Mouse (Mus musculus): Measurements from ENCODE around the gene Fto. TPM values are rescaled to one million over a fixed set of nuclear protein-coding genes. Genes with fewer than 3 reads are reported as not detected.

Gene Fto
- 10 to 100 TPM; 79.7 to 83.3 TPM for total RNA-seq (2021)

DNA sequence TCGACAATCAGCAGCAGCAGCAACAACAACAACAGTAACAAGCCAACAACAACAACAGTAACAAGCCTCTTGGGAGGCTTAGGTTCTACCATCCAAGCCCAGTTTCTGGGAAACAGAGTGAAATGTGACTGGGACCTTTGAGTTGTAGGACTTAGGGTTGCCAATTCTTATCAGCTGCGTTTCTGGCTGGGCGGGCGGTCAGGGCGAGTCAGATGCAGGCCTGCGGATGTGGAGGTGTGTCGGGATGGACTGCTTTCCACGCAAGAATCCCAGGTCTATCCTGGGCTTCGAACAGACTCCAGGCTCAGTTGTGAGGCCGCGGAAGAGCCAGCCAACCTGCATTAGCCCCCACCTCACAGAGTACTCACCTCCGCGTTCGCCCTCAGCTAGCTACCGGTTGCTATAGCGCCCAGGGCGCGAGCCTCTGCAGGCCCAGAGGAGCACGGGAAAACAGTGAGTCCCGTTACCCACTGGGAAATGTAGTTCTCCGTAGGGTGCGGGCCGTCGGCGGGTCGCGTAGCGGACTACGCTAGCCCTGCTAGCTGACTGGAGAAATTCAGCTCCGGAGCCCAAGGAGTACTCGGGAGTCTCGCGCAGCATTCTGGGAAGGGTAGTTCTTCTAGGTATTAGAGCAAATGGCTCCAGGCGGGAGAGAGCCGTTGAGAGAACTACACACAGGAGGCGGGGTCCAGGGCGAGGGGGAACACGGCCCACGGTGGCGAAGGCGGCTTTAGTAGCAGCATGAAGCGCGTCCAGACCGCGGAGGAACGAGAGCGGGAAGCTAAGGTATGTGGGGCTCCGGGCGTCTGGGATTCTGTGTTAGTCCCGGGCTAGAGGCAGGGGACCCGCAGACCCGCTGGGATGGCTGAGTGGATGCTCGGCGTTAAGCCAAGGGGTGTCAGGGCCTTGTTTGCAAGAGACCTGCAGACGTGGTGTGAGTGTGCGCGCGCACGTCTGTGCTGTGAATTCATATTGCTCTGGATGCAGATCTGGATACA lies at the start of gene Fto, which contains the start of gene Rpgrip1l:
Gene Fto, plus strand, starts transcription at position 691 of the 998 bp plus-strand sequence.
Gene Rpgrip1l, minus strand, starts transcription at position 428 of the 998 bp plus-strand sequence.
- intact Hi-C loops (cut with DNase I), result loop anchor here (5.0 kb wide), 1 partner anchor 1054 kb away; no protein-coding TSS in a partner anchor

DNA sequence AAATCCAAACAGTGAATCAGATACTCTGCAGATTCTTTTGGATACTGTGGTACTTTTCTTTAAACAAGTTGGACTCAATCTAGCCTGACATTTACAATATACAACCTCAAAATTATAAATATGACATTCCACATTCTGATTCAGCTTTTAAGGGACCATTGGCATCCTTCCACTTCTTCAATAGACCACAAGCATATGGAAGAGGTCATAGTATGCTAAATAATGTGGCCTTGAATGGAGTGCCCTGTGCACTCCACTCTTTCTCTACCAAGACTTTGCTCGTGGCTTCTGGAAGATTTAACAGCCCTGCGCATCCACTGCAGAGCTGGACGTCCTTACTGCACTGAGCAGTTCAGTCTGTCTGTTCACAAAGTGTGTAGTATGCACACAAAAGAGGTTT lies 49.4 kb upstream of the Fto start:
- no peak for DNase-seq
- intact Hi-C loops (cut with DNase I), result no loop called here

More for the DNA sequence above, at the start of gene Fto, which contains the start of gene Rpgrip1l:
- peak; percentile 97 to 99 for DNase-seq

DNA sequence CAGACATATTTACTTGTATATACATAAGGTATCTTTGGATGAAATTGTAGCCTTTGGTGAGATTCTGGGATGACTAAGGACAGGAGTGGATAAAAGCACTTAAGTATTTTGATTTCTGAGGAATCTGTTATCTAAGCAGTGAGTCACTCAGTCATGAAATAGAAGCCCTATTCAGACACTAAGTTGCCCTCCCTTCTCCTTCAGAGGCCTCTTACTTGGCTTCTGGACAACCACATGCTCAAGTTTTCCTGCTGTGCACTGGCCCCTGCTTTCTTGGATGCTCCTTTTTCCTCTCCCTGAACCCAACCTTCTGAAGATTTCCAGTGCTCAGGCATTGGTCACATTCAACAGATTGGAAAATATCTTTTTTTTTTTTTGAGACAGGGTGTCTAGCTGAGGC lies 48.8 kb upstream of the Fto start:
- intact Hi-C loops (cut with DNase I), result no loop called here
- DNase-seq, result no peak

DNA sequence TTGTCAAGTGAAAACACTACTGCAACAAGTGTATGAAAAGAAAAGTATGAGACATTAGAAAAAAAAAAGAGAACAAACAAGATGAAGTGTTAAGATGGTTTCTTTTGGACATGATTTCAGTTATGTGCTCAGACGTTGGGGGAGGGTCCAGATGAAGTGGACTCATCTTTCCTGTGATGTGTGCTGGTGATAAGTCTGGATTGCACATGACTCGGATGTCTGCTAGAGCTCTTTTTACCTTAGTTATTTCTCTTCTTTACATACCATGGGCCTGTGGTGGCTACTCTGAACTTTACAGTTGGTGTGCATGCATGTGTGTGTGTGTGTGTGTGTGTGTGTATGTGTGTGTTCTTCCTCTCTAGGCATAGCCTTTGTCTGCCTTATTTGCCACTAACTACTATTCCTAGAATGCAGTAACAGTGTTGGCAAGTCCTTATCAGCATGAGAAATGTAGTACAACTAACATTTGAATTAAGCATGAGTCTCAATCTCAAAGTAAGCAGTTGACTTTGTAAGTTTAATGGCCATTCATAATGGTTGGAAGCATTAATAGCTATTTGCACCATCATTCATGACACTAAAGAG lies 43.9 kb upstream of the Fto start:
- intact Hi-C loops (cut with DNase I), result no loop called here
- DNase-seq, result no peak

DNA sequence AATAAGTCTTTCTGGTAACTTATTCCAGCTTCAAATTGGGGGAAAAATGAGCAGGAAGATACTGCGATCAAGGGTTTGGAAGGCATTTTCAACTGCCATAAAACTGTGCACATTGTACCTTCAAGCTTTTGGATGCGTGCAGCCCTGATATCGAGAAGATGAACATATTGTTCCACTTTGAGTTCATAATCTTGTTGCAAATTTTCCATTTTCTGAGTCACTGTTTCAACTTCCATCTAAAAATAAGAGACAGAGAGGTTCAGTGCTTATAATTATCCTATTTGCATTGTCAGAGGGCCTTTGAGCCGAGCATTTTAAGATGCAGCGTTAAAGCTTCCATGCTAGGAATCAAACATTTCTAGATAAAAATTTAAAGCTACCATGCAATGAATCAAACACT lies 39.8 kb upstream of the Fto start:
- no peak for DNase-seq
- intact Hi-C loops (cut with DNase I), result no loop called here

DNA sequence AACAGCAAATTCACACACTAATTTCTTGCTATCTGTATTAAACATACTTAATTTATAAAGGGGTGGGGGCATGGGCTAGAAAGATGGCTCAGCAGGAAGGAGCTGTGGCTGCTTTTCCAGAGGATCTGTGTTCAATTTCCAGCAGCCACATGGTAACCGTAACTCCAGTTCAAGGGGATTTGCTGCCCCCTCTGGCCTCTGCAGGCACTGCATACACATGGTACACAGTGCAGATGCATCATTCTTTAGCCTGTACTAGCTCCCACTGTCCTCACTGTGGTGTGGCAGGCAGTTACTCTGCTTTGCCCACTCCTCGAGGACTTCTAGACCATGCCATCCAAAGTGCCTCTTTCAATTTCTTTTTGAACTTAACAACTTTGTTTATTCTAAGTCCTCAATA lies 37.0 kb upstream of the Fto start:
- intact Hi-C loops (cut with DNase I), result no loop called here
- no peak for DNase-seq

DNA sequence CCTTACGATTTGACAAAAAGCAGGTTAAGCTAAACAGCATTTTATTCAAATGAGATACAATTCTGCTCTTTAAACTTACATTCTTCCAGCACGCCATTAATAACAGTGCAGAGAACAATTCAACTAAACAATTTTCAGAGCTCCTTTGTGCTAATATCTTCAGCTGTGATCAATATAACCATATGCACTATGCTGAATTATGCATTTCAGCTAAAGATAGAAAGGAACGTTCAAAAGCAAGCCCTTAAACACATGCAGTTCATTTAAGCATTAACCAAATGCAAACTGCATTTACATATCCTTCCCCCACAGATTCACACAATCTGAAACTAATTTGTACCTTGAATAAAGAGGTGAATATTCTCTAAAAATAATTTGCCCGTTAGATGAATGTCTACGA lies 35.3 kb upstream of the Fto start:
- no peak for DNase-seq
- intact Hi-C loops (cut with DNase I), result no loop called here

DNA sequence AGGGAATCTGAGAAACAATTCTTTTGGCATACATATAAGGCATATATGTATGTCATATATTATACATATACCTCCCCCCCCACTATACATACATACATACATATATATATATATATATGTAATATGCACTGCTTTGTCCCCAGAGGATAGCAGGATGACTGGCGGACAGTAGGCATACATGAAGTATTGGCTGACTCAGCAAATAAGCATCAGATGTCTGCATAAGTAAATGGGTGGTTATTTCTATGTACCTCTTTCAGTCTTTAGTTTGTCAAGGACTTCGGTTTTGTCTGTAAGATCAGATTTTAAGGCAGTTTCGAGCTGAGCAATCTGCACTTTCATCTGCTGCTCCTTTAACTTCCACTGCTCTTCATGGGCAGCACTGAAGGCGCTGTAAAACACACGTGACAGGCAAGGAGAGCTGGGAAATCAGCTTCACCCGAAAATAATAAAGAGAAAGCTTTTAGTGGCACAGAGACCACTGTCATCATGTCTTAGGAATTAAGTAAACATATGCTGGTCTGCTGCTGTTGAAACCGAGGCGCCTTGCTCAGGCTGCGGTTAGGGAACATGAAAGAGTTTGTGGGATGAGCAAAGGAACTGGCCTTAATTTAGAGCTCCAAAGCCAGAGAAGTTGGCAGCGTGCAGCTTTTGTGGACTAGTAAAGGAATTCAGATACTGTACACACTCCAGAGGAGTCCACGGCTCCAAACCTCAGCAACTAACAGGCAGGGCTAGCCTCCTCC lies 32.7 kb upstream of the Fto start:
- intact Hi-C loops (cut with DNase I), result no loop called here
- DNase-seq, result peak; percentile 25 to 29

DNA sequence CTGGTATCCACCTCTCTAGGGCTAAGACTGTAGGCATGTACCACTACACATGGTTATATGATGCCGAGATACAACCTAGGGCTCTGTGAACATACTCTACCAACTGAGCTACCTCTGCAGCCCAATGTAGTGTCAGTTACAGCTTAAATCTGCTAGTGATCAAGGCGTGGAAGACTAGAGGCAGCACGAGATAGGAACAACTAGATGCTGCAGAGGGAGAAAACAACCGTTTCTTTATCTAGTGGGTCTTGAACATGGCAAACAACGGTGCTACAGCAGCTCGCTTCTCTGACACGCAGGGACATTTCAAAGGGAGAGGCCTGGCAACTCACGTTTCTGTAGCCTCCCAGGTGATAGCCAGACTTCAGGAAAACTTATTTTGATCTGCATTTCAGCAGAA lies 31.8 kb upstream of the Fto start:
- no peak for DNase-seq
- intact Hi-C loops (cut with DNase I), result no loop called here

DNA sequence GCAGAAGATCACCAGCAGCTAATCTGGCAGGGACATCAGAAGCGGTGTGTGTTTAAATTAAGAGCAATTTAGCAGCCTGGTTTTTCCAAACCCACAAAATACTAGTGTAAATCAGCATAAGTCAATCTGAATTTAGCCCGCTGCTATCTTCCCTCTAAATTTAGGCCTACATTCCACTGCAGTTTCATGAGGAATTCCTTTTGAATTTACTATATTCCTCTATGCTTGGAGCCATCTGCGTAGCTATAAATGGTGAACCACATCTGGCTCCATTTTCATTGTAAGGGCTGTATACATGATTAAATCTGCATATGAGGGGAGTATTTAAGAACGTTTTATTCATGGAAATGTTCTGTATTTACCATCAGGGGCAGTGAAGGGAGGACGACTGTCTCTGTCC lies 30.7 kb upstream of the Fto start:
- intact Hi-C loops (cut with DNase I), result no loop called here

DNA sequence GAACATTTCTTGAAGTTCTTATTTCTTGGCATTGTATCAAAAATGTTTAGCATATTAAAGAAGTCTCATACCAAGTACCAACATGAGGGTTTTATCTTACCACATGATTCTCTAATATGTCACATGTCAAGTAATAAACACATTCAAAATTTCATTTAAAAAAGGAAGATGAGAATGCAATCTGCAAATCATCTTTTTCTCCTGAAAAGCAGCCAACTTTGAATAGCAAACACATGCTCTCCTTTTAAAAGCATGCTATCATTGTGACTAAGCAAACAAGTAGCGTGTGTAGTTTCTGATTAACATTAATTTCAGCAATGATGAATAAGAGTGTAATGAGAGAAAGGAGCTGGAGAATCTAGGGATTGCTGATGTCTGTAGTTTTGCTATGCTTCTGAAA lies 29.5 kb upstream of the Fto start:
- intact Hi-C loops (cut with DNase I), result no loop called here
- no peak for DNase-seq

More for the DNA sequence above, 30.7 kb upstream of the Fto start:
- no peak for DNase-seq

DNA sequence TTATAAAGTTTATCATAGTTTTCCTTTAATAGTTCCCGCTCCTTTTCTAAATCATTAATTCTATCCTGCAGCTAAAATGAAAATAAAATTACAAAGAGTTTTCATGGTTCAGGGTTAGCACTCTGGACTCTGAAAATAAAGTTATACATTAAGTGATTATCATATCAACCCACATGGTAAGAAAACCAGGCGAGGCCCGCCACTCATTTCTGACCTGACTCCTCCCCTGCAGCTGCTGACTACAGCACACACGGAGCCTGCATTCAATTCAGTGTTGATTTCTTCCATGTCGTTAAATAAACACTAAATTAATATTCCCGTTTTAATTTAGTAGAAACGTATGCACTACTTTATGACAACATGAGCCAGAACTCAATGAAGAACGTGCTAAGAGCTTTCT lies 27.1 kb upstream of the Fto start:
- intact Hi-C loops (cut with DNase I), result no loop called here
- no peak for DNase-seq

DNA sequence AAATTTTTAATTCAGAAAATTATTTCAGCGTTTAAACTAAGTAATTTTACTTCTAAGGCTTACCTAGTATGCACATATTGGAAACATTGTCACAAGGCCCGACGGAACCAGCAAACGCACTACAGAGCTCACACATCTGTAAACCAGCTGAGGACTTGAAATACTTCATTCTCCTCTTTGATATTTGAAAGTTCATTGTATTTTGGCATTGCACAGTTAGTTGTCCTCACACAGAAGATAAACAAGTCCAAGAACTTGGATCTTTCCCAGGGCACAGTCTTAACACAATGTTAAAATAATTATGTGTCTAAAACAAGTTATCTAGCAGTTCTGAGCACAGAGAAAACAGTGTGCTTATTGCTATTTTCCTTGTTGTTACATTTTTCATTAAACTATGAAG lies 22.7 kb upstream of the Fto start:
- intact Hi-C loops (cut with DNase I), result no loop called here
- DNase-seq, result peak; percentile 7 to 17

DNA sequence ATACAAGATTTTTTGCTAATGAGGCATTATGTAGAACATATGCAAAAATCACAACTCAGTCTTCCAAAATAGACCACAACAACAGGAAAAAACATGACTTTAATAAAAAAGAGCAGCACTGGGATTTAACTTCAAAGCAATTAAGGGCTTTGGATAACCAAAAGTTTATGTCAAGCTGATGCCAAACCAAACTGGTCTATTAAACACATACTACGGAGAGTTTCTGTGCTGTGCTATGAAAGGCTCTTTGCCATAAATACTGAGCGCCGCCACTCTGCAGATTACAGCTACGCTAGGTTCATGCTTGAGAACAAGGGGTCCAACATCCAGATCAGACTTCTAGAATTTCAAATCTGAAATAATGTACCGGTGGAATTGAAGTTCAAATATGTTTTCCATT lies 17.5 kb upstream of the Fto start:
- DNase-seq, result no peak
- intact Hi-C loops (cut with DNase I), result no loop called here

DNA sequence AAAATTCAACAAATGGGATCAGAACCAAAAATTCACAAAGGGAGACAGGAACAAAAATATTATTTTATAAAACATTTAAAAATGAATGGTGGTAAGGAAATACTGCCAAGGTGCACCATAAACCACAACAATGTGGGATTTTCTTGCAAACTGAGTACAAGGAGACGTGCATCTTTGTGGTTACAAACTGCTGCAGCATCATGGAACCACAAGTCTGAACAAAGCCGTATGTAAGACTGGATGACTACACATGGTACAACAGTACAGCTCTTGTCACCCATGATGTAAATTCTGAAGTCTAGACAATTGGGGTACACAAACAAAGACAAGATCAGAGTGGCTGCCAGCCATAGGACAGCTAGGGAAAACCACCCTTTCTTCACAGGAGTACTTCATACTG lies 14.7 kb upstream of the Fto start:
- intact Hi-C loops (cut with DNase I), result no loop called here
- DNase-seq, result no peak

DNA sequence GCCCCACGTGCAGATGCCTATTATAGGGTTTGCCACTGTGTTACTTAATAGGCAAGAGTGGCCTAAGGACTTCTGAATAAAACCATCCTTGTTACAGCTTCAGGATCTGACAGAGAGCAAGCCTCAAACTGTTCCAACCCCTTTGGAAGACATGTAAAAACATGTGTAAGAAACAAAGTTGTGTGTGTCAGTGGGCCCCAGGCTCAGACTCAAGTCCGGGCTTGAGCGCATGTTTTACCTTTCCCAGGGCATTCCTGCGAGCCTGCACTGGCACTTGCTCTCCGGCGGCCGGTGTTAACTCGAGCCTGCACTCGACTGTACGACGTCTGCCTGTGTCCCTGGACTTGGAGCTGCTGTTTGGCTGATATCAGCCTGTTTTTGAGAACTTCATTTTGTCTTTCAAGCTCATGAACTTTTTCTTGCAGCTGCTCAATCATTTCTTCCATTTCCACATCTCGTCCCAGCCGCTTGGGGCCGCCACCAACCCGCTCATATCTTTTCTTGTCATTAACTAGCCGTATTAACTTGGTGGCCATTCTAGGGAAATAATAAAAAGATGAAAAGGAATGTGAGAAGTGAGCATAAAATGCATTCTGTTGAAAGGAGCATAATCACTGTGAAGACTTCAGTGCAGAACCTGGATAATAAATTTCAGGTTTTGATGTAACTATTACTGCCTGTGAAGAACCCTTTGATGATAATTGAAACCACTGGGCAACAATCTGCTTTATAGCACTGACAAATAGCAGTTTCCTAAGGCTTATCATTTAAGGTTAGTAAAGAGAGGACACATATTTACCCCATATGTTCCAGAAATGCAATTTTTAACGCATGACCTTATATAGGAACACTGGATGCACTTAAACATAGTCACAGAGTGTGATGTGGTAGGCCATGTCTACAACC lies 8.6 kb upstream of the Fto start:
- DNase-seq, result peak in 1 of 2 experiments; percentile 26
- intact Hi-C loops (cut with DNase I), result no loop called here

DNA sequence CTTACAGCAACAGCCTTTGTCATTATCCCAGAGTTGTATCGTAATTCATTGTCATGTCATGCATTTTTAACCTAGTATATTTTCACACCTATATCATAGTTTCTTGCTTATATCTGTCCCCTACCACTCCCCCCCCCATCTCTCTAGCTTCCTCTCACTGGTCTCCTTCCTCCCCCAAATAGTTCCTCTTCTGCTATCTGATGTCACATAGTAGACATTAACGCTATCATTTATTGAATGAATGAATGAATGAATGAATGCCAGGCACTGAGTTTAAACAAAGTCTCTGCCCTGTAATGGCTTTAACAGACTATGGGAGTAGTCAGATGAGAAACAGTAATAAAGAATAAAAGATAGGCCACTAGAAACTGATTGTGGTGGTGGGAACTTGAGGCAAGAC lies 983 bp upstream of the Fto start:
- intact Hi-C loops (cut with DNase I), result loop anchor here (5.0 kb wide), 1 partner anchor 1055 kb away; no protein-coding TSS in a partner anchor
- no peak for DNase-seq

DNA sequence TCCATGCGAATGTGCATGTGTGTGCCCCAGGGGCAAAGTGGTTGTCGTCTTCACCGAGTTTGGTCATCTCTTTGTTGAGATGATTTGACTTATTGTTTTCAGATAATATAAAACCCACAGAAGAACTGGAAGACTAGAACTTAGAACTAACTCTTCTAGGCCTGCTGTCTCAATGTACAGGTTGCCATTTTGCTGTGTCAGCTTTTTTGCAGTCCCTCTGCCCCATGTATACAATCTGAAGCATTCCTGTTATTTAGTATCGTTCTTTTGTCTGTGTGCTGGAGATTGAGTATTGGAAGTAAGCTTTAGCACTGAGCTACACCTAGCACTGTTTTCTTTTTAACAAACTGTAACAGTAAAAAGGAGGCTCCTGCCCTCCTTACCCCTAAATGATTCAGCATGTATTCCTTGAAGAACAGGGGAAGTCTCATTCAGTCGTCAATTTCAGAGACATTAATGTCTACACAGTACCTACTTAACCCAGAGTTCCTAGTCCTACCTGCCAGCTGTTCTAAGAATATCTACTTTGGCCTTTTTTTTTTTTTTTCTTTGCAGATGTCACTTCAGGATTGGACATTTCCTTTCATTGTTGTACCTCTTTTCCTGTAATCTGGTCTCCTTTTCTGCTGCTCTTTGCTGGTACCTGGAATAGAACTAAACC lies 4.4 kb downstream of the Fto start:
- intact Hi-C loops (cut with DNase I), result no loop called here
- no peak for DNase-seq

DNA sequence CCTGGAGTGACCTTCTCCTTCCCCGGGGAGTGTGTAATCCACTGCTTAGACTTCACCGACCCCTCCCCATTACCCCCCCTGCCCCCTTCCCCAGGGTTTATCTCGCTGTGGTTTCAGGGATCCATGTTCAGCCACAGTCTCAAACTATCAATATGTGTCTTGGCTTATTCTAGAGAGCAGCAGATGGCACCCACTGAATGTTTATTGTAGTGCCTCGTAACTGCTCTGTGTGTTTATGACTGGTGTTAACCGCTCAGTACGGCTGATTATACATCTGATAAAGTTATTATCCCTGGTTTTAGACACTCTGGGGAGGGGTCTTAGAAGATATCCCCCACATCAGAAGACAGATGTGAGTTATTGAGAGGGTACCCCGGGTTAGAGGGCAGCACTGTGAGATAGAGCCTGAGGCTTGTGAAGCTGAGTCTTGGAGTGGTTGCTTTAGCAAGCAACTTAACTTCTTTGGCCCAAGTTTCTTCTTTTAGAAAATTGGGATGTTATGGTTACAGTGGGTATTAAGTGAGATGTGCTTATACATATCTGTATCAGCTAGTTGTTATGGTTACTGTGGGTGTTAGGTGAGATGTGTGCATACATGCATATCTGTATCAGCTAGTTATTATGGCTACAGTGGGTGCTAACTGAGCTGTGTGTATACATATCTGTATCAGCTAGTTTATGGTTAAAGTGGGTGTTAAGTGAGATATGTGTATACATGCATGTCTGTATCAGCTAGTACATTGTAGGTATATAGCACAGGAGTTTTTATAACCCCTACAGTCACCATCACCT lies 5.8 kb downstream of the Fto start:
- no peak for DNase-seq
- intact Hi-C loops (cut with DNase I), result no loop called here
